Mouse (Mus musculus): Measurements from ENCODE around the gene Vhl.
"Not testable (repeated sequence)": the region's sequence is repeated elsewhere in the genome, so short reads cannot be mapped to it uniquely, and the experiment has no call there.

Vhl gene

DNA sequence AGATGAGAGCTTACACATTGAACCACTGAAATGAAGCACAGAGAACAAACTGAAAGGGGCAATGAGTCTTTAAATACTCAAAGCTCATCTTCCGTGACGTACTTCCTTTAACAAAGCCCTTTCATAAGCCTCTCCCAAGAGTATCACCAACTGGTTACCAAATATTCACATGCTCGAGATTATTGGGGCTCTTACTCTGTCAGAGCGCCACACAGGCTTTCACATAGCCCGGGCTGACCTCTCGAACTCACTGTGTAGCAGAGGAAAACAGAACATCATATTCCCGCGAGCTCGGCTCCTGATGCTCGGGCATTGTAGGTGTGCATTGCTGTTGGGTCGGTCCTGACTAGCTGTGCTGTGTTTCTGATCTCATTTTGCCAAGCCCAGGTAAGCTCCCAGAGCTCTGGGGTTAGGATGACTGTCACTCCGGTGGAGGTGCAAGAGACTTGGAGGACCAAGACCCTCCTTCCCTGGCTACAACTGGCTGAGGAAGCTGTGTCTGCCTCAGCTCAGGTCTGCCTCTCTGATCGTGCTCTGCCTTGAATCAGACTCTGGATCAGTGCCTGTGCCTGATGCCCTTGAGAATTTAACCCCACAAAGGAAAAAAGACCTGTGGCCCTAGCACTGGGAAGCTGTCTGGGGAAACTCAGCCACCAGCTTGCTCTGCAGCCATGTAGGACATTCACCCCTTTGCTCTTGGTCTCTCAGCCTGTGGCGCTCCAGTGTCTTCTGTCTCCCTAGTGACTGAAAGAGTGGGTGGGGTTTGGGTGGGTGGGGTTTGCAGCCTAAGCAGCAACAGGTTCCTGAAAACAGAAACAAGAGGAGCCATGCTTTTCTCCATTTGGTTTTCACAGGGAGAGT is 37.0 kb downstream of the Vhl start:
- no peak for DNase-seq (ENCODE audit: extremely low read depth, low read depth)

DNA sequence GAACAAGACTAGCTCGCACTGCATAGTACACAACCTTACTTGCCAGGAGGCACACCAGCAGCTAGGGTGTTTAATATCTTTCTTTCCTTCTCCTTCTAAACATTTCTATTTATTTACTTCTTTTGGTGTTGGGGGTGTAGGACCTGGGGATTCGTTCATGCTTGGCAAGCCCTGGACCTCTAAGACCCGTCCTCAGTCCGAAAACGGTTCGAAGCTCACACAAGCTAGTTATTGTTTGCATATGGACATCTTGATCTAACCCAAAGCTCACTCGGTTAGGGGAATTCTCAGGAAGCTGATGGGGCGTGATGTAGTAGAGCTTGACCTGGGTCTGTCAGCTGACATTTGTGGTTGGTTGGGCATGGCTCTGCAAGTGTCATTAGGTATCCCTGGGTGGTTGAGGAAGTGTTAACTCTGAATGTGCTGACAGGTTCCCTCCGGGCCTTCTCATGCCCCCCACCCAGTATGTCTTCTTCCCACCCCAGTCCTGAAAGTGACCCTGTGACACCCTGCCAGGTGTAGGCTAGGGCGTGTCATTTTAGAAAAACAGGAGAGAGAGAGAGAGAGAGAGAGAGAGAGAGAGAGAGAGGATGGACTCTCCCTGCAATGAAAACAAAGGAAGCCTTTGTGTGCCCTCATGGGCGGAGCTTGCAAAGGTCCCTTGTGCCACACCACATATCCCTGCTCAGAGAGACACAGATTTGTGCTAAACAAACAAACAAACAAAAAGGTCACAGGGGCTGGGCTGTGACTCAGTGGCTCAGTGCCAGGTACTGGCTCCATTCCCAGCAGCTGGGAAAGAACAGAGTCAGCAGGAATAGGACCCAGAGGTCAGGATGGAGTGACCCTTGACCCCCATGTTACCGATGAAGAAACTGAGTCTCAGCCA is 37.8 kb downstream of the Vhl start:
- no peak for DNase-seq (ENCODE audit: extremely low read depth, low read depth)

DNA sequence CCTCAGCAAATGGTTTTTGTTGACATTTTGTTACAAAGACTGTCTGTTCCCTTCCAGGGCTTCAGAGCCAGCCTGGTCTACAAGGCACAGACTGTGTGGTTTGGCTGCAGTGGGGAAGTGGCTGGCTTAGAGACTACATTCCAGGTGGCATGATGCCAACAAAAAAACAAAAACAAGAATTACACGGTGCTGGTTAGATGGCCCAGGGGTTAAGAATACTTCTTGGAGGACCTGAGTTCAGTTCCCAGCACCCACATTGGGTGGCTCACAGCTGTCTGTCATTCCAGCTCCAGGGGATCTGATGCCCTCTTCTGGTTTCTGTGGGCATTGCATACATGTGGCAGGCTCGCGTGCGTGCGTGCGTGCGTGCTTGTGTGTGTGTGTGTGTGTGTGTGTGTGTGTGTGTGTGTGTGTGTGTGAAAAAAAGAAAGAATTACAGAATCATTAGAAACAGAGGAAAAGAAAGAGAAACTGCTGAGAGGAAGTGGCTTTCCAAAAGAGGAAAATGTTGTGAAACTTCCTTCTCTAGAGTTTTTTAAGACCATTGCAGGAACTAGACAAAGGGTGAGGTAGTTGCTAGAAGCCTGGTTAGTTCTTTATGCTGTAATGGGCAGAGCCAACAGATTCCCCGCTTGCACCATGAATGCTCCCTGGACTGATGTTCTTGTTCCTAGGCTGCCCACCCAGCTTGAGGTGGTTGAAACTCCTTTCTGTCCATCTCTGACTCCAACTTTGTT is 39.4 kb downstream of the Vhl start:
- DNase-seq (ENCODE audit: extremely low read depth, low read depth), result no peak

DNA sequence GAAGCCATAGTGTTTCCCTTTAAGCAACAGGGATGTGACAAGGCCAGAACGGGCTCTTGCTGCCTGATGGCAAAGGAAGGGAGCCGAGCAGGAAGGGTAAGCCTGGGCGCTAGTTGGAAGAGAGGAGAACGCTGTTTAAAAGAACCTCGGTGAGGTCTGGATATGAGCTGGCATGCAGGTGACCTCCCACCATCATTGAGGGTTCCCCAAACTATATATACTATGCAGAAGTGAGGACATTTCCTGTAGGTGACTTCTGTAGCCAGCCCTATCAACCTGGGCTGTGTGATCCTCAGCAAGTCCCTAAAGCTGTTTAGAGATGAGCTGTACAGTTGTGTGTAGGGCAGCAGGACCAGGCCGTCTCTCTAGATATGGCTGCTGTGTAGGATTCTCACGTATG is 40.5 kb downstream of the Vhl start:
- DNase-seq (ENCODE audit: extremely low read depth, low read depth), result no peak

DNA sequence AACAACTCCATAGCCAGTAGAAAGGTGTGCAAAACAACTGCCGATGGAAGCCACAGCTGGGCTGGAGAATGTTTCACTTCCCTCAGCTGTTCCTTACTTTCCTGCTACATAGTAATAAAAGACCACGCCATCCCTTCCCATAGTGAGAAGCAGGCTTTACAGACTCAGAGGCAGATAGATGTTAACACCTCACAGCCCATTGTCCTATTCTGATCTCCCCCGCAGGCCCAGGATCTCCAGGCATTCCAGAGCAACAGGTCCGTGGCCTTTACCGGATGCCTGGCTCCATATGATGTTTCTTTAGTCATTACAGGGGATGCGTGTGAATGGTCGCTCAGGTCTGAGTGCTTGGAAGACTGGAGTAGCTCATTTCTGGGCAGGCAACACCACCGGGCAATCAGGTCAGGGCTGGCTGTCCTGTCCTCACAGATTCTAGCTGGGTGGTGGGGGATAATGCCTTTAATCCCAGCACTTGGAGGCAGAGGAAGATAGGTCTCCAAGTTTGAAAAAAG is 43.9 kb downstream of the Vhl start:
- no peak for DNase-seq (ENCODE audit: extremely low read depth, low read depth)

DNA sequence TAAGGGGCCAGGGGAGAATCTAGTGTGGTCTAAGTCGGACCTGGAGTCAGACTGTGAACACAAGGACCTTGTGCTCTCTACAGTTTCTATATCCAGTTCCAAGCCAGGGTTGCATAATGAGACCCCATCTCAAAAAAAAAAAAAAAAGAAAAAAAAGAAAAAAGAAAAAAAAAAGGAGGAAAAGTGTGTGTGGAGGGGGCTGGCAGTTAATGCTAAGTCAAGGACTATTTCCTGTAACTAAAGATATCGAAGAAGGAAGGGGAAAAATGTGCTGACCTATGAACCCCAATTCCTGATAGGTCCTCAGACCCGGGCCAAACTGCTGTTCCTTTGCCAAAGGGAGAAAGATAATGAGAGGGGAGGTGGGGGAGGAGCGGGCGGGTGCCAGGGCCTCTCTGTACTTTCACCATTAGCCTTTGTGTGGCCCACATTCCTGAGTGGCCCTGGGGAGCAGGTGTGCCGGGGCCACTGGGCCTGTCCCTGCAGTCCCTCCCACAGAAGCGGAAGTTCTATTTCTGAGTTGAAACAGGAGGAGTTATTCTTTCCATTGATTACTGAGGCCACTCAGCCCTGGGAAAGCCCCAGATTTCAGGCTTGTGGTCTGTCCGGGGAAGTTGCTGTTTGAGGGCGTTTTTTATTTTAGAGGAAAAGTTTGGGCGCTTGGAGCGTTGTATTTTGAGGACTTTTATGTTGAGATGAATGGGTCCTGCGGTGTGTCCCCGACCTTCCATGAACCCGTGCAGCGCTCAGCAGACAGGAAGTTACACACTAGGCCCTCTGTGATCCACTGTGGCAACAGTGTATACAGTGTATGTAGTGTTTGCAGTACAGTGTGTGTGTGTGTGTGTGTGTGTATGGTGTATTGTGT is 44.8 kb downstream of the Vhl start:
- DNase-seq (ENCODE audit: extremely low read depth, low read depth), result no peak

DNA sequence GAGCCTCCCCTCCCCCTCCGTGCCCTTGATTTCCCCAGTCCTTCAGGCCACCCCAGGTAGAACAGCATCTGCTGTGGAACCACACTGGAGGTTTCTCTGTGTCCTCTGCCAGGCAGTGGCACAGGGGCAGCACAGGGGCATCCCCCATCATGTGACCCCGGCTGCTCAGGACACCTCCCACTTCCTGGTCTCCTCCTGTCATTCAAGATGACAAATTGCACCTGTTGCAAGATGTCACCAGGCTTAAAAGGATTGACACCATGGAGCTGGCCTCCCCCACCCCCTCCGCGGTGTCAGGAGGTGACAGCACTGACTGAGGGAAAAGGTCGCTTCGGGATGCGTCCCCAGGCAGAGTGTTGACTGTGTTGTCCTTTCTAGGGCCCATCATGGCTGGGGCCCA is 46.1 kb downstream of the Vhl start:
- no peak for DNase-seq (ENCODE audit: extremely low read depth, low read depth)

DNA sequence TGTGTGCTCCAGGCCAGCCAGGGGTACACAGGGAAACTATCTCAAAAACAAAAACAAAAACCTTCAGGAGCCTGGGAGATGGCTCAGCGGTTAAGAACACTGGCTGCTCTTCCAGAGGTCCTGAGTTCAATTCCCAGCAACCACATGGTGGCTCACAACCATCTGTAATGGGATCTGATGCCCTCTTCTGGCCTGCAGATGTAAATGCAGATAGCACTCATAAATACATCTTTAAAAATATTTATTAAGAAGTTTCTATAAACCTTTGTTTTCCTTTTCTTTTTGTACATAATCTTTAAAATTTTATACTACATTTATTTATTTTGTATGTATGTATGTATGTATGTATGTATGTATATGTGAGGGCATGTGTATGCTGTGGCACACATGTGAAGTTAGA is 48.3 kb downstream of the Vhl start:
- not testable (repeated sequence) for DNase-seq (ENCODE audit: extremely low read depth, low read depth)

DNA sequence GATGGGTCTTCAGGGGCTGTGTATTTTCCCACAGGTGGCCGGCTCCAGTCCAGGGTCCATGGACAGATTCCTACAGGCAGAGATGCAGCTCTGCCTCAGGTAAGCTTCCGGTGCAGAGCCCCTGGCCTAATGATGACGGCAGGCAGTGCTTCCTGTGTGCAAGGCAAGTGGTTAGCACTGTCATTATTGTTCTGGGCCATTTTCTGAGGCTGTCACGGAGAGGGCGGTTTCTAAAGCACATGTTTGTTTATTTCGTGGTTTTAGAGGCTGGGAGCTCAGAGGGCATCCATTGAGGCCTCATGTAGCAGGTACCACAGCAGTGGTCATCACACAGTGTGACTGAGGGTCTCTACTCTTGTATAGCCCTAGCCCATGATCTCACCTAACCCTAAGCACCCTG is 49.2 kb downstream of the Vhl start:
- DNase-seq (ENCODE audit: extremely low read depth, low read depth), result no peak

DNA sequence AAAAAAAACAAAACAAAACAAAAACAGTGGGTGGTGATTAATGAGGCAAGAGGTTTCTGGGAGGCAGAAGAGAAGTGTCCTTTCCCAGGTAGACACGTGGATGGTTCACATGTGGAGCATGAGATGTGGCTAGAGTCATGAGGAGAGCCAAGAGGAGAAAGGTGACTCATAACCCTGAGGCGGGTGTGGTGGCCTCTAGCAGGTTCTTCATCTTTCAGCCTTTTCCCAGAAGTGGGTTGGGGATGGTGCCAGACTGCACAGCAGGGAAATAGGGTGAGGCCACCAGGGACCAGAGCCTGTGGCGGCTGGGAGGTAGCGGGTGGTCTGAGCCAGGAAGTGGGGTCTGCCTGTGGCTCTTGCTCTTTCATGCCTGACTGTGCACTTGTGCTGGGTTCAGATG is 51.5 kb downstream of the Vhl start:
- DNase-seq (ENCODE audit: extremely low read depth, low read depth), result no peak

DNA sequence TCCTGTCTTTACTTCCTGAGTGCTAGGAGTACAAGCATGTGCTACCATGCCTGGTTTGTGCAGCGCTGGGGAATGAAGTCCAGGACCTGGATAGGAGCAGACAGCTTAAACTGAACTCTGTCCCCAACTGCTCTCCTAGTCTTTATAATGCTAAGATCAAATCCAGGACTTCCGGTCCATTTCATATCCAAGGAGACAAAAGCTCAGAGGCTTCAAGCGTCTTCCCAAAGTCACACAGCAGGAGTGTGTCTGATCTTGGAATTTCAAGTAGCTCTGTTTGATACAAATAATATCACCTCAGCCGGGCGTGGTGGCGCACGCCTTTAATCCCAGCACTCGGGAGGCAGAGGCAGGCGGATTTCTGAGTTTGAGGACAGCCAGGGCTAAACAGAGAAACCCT is 52.2 kb downstream of the Vhl start:
- DNase-seq (ENCODE audit: extremely low read depth, low read depth), result no peak

DNA sequence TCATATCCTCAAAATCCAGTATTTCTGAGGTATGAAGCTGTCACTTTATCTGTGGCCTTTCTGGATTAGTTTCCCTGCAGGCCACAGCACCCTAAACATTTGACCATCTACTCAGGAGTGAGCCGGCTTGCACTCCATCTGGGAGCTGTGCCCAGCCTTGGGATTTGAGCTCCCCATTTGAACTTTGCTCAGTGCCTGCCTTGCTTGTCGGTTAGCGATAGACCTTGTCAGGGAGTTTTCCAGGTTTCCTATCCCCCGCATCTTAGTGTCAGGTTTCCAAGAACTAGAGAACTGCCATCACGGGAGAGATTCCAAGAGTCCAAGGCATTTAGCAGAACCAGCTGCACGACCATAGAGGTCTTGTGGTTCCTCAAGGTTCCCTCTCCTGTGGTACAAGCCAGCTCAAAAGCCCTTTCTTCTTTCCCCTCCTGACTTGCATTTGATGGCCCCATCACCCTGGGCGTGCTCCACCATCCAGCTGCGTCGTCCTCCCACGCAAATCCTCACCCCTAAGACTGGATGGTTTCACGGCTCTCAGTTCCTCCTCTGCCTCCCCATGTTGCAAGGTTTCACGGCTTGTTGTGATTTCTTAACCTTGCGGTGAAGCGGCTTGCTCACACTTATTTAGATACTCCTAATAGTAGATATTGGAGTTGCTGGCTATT is 53.4 kb downstream of the Vhl start:
- DNase-seq (ENCODE audit: extremely low read depth, low read depth), result no peak

DNA sequence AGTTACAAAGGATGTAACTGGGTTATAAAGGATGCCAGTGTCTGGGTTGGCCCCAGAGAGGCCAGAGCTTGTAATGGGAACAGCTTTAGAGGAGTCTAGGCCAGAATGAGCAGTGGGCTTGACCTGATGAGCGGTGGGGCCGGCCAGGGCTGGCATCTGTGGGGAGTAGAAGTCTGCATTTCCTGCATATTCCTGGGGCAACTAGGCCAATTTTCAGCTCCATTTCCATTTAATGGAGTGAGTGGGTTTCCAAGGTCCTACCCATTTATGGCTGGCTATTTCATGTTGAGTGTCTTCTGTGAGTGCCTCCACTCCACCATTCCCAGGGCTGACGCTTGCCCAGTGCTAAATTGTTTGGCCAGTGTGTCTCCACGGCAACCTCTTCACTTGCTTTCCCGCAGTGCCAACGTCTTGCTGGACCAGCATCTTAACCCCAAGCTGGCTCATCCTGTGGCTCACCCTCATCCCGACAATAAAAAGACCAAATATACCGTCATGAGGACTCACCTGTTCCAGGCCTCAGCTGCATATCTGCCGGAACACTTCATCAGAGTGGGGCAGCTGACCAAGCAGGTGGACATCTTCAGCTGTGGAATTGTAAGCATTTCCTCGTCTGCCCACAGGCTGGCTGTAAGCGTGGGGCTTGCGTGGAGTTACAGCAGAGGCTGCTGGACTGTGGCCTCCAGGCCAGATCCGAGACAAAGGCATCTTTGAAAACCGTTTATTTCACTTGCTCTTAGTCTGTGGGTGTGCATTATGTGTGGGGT is 54.7 kb downstream of the Vhl start:
- DNase-seq (ENCODE audit: extremely low read depth, low read depth), result no peak

DNA sequence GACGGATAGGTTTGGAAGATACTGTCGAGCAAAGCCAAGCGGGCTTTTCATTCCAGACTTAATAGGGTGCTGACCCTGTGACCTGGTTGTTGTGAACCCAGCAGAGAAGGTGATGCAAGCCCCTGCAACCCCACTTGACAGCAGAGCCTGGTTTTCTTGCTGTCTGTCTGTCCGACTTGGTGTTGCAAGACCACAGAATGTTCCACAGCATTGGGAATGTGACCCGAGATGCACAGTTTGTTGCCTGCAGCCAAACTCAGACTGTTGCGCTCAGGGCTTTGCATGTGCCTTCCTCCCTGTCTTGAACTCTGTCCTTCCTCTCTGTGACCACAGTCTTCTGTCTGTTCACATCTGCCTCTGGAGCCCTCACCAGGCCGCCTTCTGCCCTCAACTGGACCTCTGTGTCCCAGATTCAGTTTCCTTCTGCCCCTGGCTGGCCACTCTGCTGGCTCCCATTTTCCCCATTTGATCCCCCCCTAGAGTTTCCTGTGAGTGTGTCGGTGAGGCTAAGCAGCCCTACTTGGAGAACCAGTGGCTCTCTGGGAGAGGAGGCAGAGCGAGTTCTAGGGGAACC is 56.3 kb downstream of the Vhl start:
- no peak for DNase-seq (ENCODE audit: extremely low read depth, low read depth)
